Mouse (Mus musculus) heart, postnatal 25 days (tissue): ENCODE data around the gene Klhdc1. TPM values are rescaled to one million over a fixed set of nuclear protein-coding genes. Genes with fewer than 3 reads are reported as not detected.

ENCODE experiments used
- total RNA-seq, 2 experiments: library from RNA; stranded (reverse); gene quantifications; 2 replicates each; pipeline ENCODE4 v1.2.3; 2021

The Klhdc1 gene
- total RNA-seq, 2 experiments from 2014 or later: 26.5 to 28.7 TPM

Other genes with a start within 250 kb of the Klhdc1 start
- 1,000 to 10,000 TPM; 1,352 to 1,376 TPM for gene Rps29, start 82.0 kb upstream of the Klhdc1 start, total RNA-seq
- under 1 TPM in 1 of 2 experiments, not detected in 1; 0.88 TPM for gene Lrr1, start 72.4 kb upstream of the Klhdc1 start, total RNA-seq
- 100 to 1,000 TPM; 224 to 242 TPM for gene Rpl36al, start 57.1 kb upstream of the Klhdc1 start, total RNA-seq
- 10 to 100 TPM; 19.6 to 20.0 TPM for gene Mgat2, start 57.0 kb upstream of the Klhdc1 start, total RNA-seq
- gene Gm49383, start 44.1 kb upstream of the Klhdc1 start, total RNA-seq: 1 to 10 TPM; 2.6 to 4.5 TPM
- under 1 TPM; 0.34 to 0.56 TPM for gene Dnaaf2, start 42.7 kb upstream of the Klhdc1 start, total RNA-seq
- gene Gm49384, start 36.9 kb upstream of the Klhdc1 start, total RNA-seq: 1 to 10 TPM; 2.3 to 3.7 TPM
- 1 to 10 TPM in 1 of 2 experiments, under 1 TPM in 1; 0.98 to 1.2 TPM for gene Pole2, start 13.0 kb upstream of the Klhdc1 start, total RNA-seq
- 100 to 1,000 TPM; 103 to 105 TPM for gene Klhdc2, start 55.5 kb downstream of the Klhdc1 start, total RNA-seq
- 10 to 100 TPM; 24.0 to 24.4 TPM for gene Nemf, start 116.0 kb downstream of the Klhdc1 start, total RNA-seq
- 10 to 100 TPM; 40.5 to 43.7 TPM for gene Arf6, start 131.0 kb downstream of the Klhdc1 start, total RNA-seq
- under 1 TPM; 0.60 to 0.61 TPM for gene Gm9887, start 131.3 kb downstream of the Klhdc1 start, total RNA-seq